Mouse (Mus musculus): ENCODE data around the gene Farp1.
"Not testable (repeated sequence)": the region's sequence is repeated elsewhere in the genome, so short reads cannot be mapped to it uniquely, and the experiment has no call there.

Farp1 gene

DNA sequence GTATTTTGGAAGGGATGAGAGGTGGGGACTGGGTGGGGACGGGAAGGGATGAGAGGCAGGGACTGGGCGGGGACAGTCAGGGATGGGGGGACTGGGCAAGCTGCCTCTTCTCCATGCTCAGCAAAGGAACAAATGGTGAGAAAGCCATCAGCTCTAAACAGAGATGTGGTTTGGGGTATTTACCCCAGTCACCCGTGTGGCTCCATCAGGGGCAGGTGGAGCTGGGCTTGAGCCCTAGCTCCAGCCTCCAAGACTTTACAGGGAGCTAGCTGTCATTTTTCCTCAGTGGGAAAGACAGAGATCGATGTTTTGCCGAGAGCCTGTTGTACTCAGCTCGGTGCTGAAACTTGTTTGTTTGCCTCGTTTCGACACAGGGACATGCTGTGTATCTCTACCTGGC is 148.0 kb downstream of the Farp1 start:
- DNase-seq (ENCODE audit: low spot score in 2 of 2): no peak

DNA sequence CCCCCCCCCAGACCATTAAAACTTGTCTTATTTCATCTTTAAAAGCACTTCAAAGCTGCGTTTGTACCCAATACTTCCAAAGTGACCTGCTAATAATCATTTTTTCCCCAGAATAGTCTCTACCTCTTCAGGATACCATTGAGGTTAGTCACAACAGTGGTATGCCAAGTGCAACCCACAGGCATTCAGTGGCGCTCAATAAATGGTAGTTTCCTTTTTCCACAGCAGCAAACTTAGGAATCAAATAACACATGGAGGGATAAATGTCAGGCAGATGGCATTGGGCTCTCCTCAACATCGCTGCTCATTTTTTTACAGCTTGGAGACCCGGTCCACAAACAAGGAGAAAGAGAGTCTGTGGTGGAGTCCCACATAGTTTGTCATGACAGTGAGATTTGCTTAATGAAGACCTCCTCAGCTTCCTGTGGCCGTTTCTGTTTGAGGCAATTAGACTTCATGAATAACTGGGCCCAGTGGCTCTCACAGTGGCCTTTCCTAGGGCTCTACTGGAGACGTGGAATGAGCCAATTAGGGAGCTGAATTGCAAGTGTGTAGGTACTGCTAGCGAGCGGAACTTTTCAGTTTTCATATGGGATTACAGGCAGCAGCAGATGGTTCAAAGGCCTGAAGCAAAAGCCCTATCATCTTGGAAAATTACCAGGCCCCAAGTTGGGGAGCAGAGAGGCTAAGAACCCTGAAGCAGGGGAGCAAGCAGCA is 148.6 kb downstream of the Farp1 start:
- DNase-seq (ENCODE audit: low spot score in 2 of 2): no peak

DNA sequence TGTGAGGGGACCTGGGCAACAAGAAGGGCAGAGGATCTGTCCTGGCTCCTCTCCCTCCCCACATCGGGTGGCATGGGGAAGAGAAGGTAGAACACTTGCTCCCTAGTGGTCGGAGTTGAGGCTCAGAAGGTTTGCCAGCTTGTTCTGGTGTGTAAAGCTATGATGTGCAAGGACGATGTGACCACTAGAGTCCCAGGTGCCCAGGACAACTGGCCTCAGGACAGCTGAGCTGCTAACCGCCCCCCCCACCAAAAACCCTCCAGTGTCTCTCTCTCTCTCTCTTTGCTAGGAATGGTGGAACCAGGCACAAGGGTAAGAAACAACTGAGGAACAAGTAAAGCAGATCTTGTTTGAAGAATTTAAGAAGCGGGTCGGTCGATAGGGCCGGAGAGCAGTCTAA is 149.4 kb downstream of the Farp1 start:
- DNase-seq (ENCODE audit: low spot score in 2 of 2): no peak

- DNase-seq (ENCODE audit: low spot score in 2 of 2): no peak
Measured at GRCm38 (mm10) chr14:121186402-121186894, 151.4 kb downstream of the Farp1 start.

- DNase-seq (ENCODE audit: low spot score in 2 of 2): not testable (repeated sequence)
Measured at GRCm38 (mm10) chr14:121189840-121190239, 154.8 kb downstream of the Farp1 start.

DNA sequence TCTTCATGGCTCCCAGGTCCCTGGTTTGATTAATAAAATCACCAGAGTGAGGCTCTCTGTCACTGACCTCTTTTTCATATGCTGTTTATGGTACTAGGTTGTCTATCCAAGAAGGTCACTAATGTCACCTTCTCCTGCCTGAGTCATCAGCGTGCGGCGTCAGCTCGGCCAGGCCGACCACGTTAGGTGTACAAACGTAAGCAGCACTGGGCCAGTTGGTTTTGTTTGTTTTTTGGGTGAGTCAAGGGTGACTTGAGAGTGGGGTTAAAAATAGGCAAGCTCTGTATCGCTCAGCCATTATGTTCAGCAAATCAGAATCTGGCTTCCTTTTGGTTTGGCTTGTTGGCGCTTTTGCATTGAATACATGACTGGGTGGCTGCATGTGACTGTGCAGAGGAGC is 155.4 kb downstream of the Farp1 start:
- DNase-seq (ENCODE audit: low spot score in 2 of 2): no peak

DNA sequence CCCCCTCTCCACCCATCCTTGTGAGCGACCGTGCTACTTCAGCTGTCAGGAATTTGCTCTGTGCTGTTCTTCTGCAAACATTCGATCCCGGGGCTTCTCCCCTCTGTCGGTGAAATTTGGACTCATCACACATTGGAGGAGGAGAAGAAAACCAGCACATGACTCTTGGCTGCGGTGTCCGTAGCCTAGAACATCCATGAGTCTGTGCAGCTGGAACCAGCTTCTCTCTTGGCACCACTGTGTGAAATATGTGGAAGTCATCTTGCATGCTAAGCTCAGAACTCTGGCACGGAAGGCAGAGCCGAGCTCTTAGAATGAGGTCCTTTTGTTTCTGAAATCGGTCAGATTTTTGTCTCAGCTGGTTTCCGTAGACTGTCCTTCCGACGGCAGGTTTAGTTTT is 156.7 kb downstream of the Farp1 start:
- DNase-seq (ENCODE audit: low spot score in 2 of 2): peak in 1 of 2 experiments; percentile 60

GRCm38 (mm10) chr14:121192394-121192793 is 157.4 kb downstream of the Farp1 start:
- DNase-seq (ENCODE audit: low spot score in 2 of 2): no peak

- no peak for DNase-seq (ENCODE audit: low spot score in 2 of 2)
Measured at GRCm38 (mm10) chr14:121193981-121194380, 159.0 kb downstream of the Farp1 start.

GRCm38 (mm10) chr14:121198915-121199572 is 164.0 kb downstream of the Farp1 start:
- DNase-seq (ENCODE audit: low spot score in 2 of 2): no peak

DNA sequence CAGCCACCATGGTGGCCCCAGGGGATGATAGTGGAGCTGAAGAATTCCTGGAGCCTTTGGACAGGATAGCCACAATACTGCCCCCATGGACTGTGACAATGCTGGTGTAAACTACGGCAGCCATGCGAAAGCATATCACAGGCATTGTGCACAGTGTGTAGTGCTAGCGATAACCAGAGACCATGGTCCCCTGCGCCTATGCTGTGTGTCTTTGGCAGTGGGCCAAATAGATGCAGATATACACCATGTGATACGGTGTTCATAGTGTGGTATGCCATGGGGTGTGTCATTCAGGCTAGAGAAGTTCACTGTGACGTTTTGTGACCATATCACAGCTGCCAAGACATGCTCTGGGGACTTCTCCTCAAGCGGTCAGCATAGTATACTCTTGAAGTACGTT is 164.8 kb downstream of the Farp1 start:
- no peak for DNase-seq (ENCODE audit: low spot score in 2 of 2)

GRCm38 (mm10) chr14:121200353-121200752 is 165.4 kb downstream of the Farp1 start:
- DNase-seq (ENCODE audit: low spot score in 2 of 2): no peak

GRCm38 (mm10) chr14:121201178-121201577 is 166.2 kb downstream of the Farp1 start:
- DNase-seq (ENCODE audit: low spot score in 2 of 2): no peak

DNA sequence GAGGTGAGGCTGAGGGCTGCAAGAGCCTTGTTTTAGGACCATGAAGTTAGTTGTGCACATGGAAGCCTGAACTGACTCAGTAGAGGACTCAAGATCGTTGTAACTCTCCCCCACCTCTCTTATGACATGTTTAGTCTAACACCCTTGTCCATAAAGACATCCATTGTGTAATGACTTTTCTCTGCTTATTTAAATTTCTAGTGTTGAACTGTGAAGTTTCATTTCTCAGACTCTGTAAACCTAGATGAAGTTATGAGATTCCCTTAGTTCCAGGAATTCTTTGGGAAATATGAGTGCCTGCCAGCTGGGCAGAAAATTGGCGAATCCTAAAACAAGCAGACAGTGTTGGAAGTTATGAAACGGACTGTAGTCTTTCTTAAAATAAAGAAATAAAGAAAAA is 170.5 kb downstream of the Farp1 start:
- DNase-seq (ENCODE audit: low spot score in 2 of 2): no peak

- no peak for DNase-seq (ENCODE audit: low spot score in 2 of 2)
Measured at GRCm38 (mm10) chr14:121207441-121208158, 172.6 kb downstream of the Farp1 start.

- no peak for DNase-seq (ENCODE audit: low spot score in 2 of 2)
Measured at GRCm38 (mm10) chr14:121208159-121208515, 173.1 kb downstream of the Farp1 start.

- no peak for DNase-seq (ENCODE audit: low spot score in 2 of 2)
Measured at GRCm38 (mm10) chr14:121210318-121210717, 175.3 kb downstream of the Farp1 start.

- no peak for DNase-seq (ENCODE audit: low spot score in 2 of 2)
Measured at GRCm38 (mm10) chr14:121213650-121214049, 178.7 kb downstream of the Farp1 start.

- DNase-seq (ENCODE audit: low spot score in 2 of 2): no peak
Measured at GRCm38 (mm10) chr14:121214636-121215257, 179.7 kb downstream of the Farp1 start.

- no peak for DNase-seq (ENCODE audit: low spot score in 2 of 2)
Measured at GRCm38 (mm10) chr14:121215817-121216216, 180.8 kb downstream of the Farp1 start.

DNA sequence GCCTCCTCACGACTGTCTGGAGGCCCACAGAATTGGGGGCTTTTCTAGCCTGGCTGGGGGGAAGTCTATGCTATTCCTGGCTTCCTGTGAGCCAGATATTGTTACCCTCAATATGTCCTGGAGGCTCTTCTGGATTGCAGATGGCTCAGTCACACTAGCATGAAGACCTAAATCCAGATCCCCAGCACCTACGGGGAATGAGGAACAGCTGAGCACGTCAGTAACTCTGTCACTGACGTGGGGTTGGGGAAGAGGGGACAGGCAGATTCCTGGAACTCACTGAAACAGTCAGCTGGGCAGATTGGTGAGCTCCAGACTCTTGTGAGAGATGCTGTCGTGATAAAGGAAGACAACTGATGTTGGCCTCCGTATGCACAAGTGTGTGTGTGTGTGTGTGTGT is 181.7 kb downstream of the Farp1 start:
- no peak for DNase-seq (ENCODE audit: low spot score in 2 of 2)

DNA sequence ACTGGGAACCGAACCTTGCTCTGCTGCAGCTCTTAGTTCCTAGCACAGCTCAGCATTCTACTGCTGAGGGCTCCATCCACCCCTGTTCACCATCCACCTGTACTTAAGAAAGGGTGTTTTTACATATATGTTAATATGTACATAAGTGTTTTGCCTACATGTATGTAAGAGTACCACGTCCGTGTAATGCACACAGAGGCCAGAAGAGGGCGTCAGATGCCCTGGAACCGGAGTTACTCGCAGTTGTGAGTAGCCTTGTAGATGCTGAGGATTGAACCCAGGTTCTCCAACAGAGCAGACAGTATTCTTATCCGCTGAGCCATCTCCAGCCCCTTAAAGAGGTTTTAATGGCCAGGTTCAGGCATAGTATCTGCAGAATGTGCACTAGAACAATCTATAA is 183.6 kb downstream of the Farp1 start:
- no peak for DNase-seq (ENCODE audit: low spot score in 2 of 2)

Measured in urinary bladder, postnatal 4 days (tissue).